Mouse (Mus musculus) liver, adult 2 months (tissue): ENCODE data around the gene Dcun1d3. TPM values are rescaled to one million over a fixed set of nuclear protein-coding genes. Genes with fewer than 3 reads are reported as not detected.

Experiments
- DNase-seq: peaks from one replicate; pipeline ENCODE4 v3.0.0-alpha.2; 2011; ENCODE audit warnings: low read depth, low spot score; ENCODE audit errors: extremely low read depth
- H3K27ac ChIP-seq: fragments of 200-500 bp; replicated peaks from 2 replicates; pipeline ENCODE4 v1.5.1; 2012; ENCODE audit warnings: low read depth, mild to moderate bottlenecking, control low read depth, inconsistent platforms, low read length; ENCODE audit not compliant: insufficient read depth
- H3K27me3 ChIP-seq: fragments of 200-500 bp; 2 replicates; pipeline ENCODE4 v1.6.1; 2012; ENCODE audit warnings: mild to moderate bottlenecking, moderate library complexity, low read length, inconsistent platforms; ENCODE audit not compliant: control insufficient read depth, insufficient read depth
- H3K36me3 ChIP-seq: fragments of 200-500 bp; 2 replicates; pipeline ENCODE4 v1.6.1; 2012; ENCODE audit warnings: low read length, inconsistent platforms; ENCODE audit not compliant: control insufficient read depth, insufficient read depth
- H3K4me1 ChIP-seq: fragments of 200-500 bp; 2 replicates; pipeline ENCODE4 v1.6.1; 2011; ENCODE audit warnings: low read length; ENCODE audit not compliant: control insufficient read depth, insufficient read depth
- H3K4me3 ChIP-seq: fragments of 200-500 bp; 2 replicates; pipeline ENCODE4 v1.5.1; 2011; ENCODE audit warnings: low read depth, mild to moderate bottlenecking, control low read depth, low read length, moderate library complexity; ENCODE audit not compliant: insufficient read depth
- H3K79me2 ChIP-seq: fragments of 200-500 bp; 2 replicates; pipeline ENCODE4 v1.6.1; 2012; ENCODE audit warnings: inconsistent platforms, mild to moderate bottlenecking, low read length, moderate library complexity; ENCODE audit not compliant: control insufficient read depth, insufficient read depth
- H3K9ac ChIP-seq: fragments of 200-500 bp; 2 replicates; pipeline ENCODE4 v1.6.1; 2012; ENCODE audit warnings: low read depth, mild to moderate bottlenecking, control low read depth, inconsistent platforms, low read length
- CTCF ChIP-seq: fragments of 200-500 bp; IDR thresholded peaks from 2 replicates; pipeline ENCODE4 v1.5.1; 2011; ENCODE audit warnings: low read depth, low read length, control low read depth
- POLR2A ChIP-seq: fragments of 200-500 bp; IDR thresholded peaks from 2 replicates; pipeline ENCODE4 v1.6.1; 2011; ENCODE audit warnings: low read length, control low read depth; ENCODE audit not compliant: insufficient read depth; ENCODE audit errors: extremely low read depth
- WGBS: fragments of 180-500 bp; shearing (Covaris S2); methylation state at CpG from one replicate; pipeline ENCODE4 v1.1.7; 2018; 5-methylcytosine and 5-hydroxymethylcytosine counted together
- polyA plus RNA-seq: library from polyadenylated mRNA; depleted of rRNA; stranded (reverse); fragments of >200 nt; gene quantifications from 2 replicates; pipeline ENCODE4 v1.2.3, GENCODE M21; 2012
- total RNA-seq: library from RNA; depleted of rRNA; stranded (reverse); fragments of >200 nt; gene quantifications from 2 replicates; pipeline ENCODE4 v1.2.3, GENCODE M21; 2014

The Dcun1d3 gene
- total and polyA plus RNA-seq, 2 experiments: 5.3 to 5.7 TPM

DNA sequence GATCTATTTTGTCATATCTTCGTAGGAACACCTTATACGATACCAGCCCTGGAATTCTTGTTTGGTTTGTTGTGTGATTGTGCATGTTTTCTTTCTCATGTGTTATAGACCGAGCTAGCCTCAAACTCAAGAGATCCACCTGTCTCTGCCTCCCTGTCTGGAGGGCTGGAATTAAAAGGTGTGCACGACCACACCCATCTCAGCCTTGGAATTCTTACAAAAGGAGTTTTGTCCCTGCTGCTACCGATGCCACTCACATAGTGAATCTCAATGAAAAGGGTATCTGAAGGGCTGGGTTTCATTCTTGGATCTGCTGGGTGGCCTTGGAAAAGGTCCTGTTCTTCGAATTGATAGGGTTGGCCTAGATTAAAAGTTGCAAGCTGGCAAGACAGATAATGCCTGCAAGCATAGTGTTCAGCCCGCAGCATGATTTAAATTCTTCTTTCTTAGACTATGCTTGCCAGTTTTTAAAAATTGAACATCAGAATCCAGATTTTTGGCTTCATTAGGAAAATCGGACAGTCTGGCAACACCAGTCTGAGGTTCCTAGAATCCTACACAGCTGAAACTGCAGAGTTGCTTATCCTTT lies 1.5 kb upstream of the Dcun1d3 start:
- H3K27ac ChIP-seq: no peak overlapping the region
- WGBS: 91% methylated on average over 8 of the region's 8 CpGs

DNA sequence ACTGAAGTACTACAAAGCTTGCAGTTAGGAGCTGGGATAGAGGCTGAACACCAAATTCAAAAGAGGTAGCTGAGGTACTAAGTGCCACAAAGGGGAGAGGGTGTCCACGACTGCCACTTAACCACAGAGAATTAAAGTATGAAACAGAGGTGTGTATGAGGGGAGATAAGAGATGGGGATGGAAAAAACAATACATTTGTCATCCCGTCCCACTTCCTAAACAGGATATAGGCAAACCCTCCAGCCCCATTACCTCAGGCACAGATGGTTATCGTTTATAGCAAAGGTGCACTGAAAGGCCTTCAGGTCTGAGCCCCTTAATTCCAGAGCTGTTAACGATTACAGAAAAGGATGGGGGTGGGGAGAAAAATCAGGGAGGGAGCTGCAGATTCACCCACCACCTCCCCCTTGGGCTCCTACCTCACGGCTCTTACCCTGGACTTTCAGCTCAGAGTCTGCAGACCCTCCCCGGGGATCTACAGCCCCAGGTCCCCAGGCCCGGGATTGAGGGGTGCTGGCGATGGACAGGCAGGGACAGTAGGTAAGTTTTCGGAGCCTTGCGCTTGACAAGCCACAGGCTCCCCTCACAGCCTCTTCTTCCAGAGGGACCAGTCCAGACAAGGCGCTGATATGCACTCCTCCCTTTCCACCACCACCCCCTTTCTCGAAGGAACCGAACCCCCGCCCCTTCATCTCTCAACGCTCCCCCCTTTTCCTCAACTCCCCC lies 1.1 kb downstream of the Dcun1d3 start:
- no peak for DNase-seq
- WGBS: 2% methylated on average over 15 of the region's 15 CpGs

More for the DNA sequence above, 1.5 kb upstream of the Dcun1d3 start:
- TF ChIP-seq POLR2A (no peak), CTCF (no peak)
- H3K4me1 ChIP-seq: peaks cover 9% of the 10 kb centered on the region
- H3K4me3 ChIP-seq: no peak overlapping the region
- no peak for DNase-seq
- no peaks in the 10 kb centered on the region for H3K27me3 ChIP-seq
- H3K36me3 ChIP-seq: no peaks in the 10 kb centered on the region
- peaks cover 9% of the 10 kb centered on the region; the same call in 1 of the 2 replicates for H3K79me2 ChIP-seq
- H3K9ac ChIP-seq: no peak overlapping the region

DNA sequence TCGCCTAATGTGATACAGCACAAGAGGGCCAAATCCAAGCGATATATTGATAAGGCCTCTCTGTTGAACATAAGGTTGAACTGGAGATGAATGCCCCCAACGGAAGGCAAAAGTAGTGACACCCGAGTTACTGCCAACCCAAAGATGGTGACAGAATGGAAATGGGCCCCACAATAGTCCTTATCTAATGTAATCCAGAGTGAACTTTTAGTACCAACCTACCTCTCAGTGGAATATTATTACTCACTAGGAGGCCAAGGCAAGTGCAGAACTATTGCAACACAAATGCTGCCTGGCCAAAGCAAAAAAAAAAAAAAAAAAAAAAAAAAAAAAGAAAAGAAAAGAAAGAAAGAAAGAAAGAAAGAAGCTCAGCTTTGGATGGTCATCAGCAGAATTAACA lies 3.4 kb downstream of the Dcun1d3 start:
- Histone ChIP-seq H3K79me2 (peaks cover 16% of the 10 kb centered on the region; the same call in 1 of the 2 replicates), H3K4me1 (peaks cover 15% of the 10 kb centered on the region), H3K4me3 (no peak overlapping the region), H3K9ac (no peak overlapping the region), H3K36me3 (no peaks in the 10 kb centered on the region; the same call in 1 of the 2 replicates), H3K27ac (no peak overlapping the region; the same call in 1 of the 2 replicates), H3K27me3 (no peaks in the 10 kb centered on the region)
- peak; percentile 73 for DNase-seq
- TF ChIP-seq CTCF (no peak), POLR2A (no peak)
- 64% methylated on average over 4 of the region's 4 CpGs for WGBS

More for the DNA sequence above, 1.1 kb downstream of the Dcun1d3 start:
- Histone ChIP-seq H3K79me2 (peaks cover 14% of the 10 kb centered on the region; the same call in 1 of the 2 replicates), H3K4me1 (peaks cover 15% of the 10 kb centered on the region), H3K27ac (peak overlapping the region; percentile 56), H3K27me3 (no peaks in the 10 kb centered on the region), H3K4me3 (peak overlapping the region; percentile 98), H3K36me3 (no peaks in the 10 kb centered on the region), H3K9ac (peak overlapping the region; percentile 96)
- TF ChIP-seq POLR2A: no peak
- no peak for TF ChIP-seq CTCF

DNA sequence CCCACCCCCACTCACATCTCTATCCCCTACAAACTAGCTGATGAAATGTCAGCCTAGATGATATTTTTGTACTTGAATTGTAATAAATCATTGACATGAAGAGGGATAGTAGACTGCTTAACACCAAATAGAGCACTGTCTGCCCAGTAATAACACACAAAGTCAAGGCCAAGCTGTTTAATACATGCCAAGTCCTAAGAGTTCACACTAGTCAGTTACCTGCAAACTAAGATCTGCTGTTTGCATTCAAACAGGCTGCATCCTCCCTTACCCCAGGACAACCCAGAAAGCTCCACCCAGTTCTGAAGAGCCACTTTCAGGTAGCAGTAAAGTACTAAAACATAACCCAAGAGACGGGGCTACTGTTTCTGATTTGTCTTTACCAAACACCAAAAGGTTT lies 3.9 kb downstream of the Dcun1d3 start:
- DNase-seq: peak; percentile 73
- no peak for TF ChIP-seq POLR2A
- no peak for TF ChIP-seq CTCF
- Histone ChIP-seq H3K4me1 (peaks cover 15% of the 10 kb centered on the region), H3K4me3 (no peak overlapping the region), H3K9ac (no peak overlapping the region), H3K79me2 (peaks cover 18% of the 10 kb centered on the region; the same call in 1 of the 2 replicates), H3K27me3 (no peaks in the 10 kb centered on the region), H3K36me3 (no peaks in the 10 kb centered on the region; the same call in 1 of the 2 replicates), H3K27ac (0 out of 2 replicates have a peak overlapping the region, but pooled peaks have one; percentile 12)
- 72% methylated on average over 1 of the region's 1 CpGs for WGBS

DNA sequence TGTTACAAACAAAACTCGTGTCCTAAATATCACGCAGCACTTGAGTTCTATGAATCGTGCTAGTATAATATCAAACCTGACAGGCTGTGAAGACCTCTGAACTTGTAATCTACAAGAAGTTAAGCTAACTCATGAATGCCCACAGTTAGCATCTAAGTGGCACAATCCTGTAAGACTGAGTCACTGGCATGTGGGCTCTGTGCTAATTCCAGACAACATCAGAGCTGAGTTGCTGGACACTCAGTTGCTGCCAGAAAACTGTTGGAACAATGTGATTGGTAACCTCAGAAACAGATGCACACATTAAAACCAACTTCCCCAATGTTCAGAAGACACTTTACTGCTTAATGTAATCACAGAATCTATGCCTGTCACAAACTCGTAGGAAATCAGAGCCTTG lies 8.2 kb downstream of the Dcun1d3 start:
- Histone ChIP-seq H3K79me2 (peaks cover 13% of the 10 kb centered on the region; the same call in 1 of the 2 replicates), H3K4me3 (no peak overlapping the region), H3K4me1 (peaks cover 7% of the 10 kb centered on the region), H3K27ac (no peak overlapping the region), H3K36me3 (no peaks in the 10 kb centered on the region; the same call in 1 of the 2 replicates), H3K9ac (no peak overlapping the region), H3K27me3 (no peaks in the 10 kb centered on the region)
- TF ChIP-seq POLR2A: no peak
- TF ChIP-seq CTCF: no peak
- no peak for DNase-seq
- WGBS: 91% methylated on average over 4 of the region's 4 CpGs
